Mouse (Mus musculus) retina, postnatal 1 day (tissue): ENCODE measurements at regions not wholly inside any gene's neighbourhood (a gene's known extent, or its start where the extent isn't known, plus 50 kb on each side); places are given as distances from the start of the nearest gene placed in this dataset.

Experiments
- DNase-seq: peaks from one replicate; pipeline ENCODE4 v3.0.0-alpha.2; 2012

- DNase-seq, result peak; percentile 32
Observed at GRCm38 (mm10) chr16:8914183-8914582, 84.3 kb downstream of the 1810013L24Rik start.

GRCm38 (mm10) chr16:8916091-8916490 lies 86.2 kb downstream of the 1810013L24Rik start:
- DNase-seq, result peak; percentile 19

GRCm38 (mm10) chr16:8918741-8919535 lies 89.0 kb downstream of the 1810013L24Rik start:
- no peak for DNase-seq

GRCm38 (mm10) chr16:8924732-8925131 lies 94.8 kb downstream of the 1810013L24Rik start:
- DNase-seq, result no peak

GRCm38 (mm10) chr16:8931961-8932360 lies 102.1 kb downstream of the 1810013L24Rik start:
- no peak for DNase-seq

- no peak for DNase-seq
Observed at GRCm38 (mm10) chr16:8933121-8933520, 103.2 kb downstream of the 1810013L24Rik start.

- DNase-seq, result no peak
Observed at GRCm38 (mm10) chr16:8936446-8936845, 106.5 kb downstream of the 1810013L24Rik start.

- DNase-seq, result no peak
Observed at GRCm38 (mm10) chr16:8938516-8938915, 108.6 kb downstream of the 1810013L24Rik start.

GRCm38 (mm10) chr16:8939136-8939535 lies 109.2 kb downstream of the 1810013L24Rik start:
- no peak for DNase-seq

GRCm38 (mm10) chr16:8944412-8945102 lies 114.7 kb downstream of the 1810013L24Rik start:
- DNase-seq, result no peak

- DNase-seq, result peak; percentile 54
Observed at GRCm38 (mm10) chr16:8947846-8948245, 117.9 kb downstream of the 1810013L24Rik start.

GRCm38 (mm10) chr16:8951156-8951899 lies 121.4 kb downstream of the 1810013L24Rik start:
- no peak for DNase-seq

- DNase-seq, result no peak
Observed at GRCm38 (mm10) chr16:8961739-8962138, 131.8 kb downstream of the 1810013L24Rik start.

- no peak for DNase-seq
Observed at GRCm38 (mm10) chr16:8993521-8994250, 163.8 kb downstream of the 1810013L24Rik start.

- DNase-seq, result no peak
Observed at GRCm38 (mm10) chr16:8994521-8994920, 164.6 kb downstream of the 1810013L24Rik start.

- DNase-seq, result no peak
Observed at GRCm38 (mm10) chr16:8997250-8997649, 167.3 kb downstream of the 1810013L24Rik start.

GRCm38 (mm10) chr16:9004012-9004411 lies 174.1 kb downstream of the 1810013L24Rik start:
- peak; percentile 51 for DNase-seq

GRCm38 (mm10) chr16:9005933-9006332 lies 176.0 kb downstream of the 1810013L24Rik start:
- peak; percentile 21 for DNase-seq

- DNase-seq, result peak; percentile 76
Observed at GRCm38 (mm10) chr16:9009361-9010083, 179.6 kb downstream of the 1810013L24Rik start.

GRCm38 (mm10) chr16:9011077-9011476 lies 181.2 kb downstream of the 1810013L24Rik start:
- no peak for DNase-seq

GRCm38 (mm10) chr16:9011691-9012090 lies 181.8 kb downstream of the 1810013L24Rik start:
- DNase-seq, result no peak
